Mouse (Mus musculus) adrenal gland, postnatal 36 days (tissue): ENCODE data around the gene Atp5c1. TPM values are rescaled to one million over a fixed set of nuclear protein-coding genes. Genes with fewer than 3 reads are reported as not detected.
A peak's percentile ranks its signal among the peaks of the same experiment; 100 is the strongest.

Experiments
- DNase-seq, 2 experiments: peaks; one replicate each; pipeline ENCODE4 v3.0.0; 2021; ENCODE audit warnings: mixed read lengths in 1 of 2
- total RNA-seq, 2 experiments: library from RNA; stranded (reverse); gene quantifications; 2 replicates each; pipeline ENCODE4 v1.2.3; 2021

The Atp5c1 gene
- total RNA-seq, 2 experiments from 2014 or later = 357 to 442 TPM

DNA sequence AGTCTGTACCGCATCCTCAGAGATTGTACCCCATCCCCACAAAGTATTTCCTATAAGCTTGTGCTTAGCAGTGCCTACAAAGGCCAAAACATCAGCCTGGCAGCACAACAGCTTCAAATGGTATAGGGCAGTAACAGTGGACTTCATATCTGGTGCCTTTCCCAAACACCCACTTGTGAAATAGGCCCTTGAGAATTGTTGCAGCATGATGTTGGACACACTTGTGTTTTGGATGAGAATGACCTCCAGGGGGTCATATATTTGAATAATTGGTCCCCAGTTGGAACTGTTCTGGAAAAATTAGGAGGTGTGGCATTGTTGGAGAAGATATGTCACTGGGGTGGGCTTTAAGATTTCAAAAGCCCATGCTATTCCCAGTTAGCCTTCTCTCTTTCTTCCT lies 28.3 kb downstream of the Atp5c1 start:
- peak in 1 of 2 experiments; percentile 23 for DNase-seq

DNA sequence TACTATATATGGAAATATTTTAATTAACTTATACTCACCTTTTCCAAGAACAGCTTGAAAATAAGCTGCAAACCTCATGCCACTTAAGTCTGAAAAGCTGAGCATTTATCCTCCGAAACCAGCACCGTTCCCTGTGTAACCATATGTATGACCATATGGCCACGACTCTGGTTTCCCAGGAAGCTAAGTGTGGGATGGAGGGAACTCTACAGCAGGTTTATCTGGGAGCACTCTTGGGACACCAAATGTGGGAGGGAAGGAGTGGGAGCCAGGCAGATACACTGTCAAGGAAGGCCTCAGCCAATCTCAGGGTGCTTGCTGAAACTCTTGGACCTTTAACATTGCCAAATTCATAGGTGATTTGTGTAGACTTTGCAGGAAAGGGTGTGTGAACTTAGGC lies 29.4 kb downstream of the Atp5c1 start:
- DNase-seq = no peak

DNA sequence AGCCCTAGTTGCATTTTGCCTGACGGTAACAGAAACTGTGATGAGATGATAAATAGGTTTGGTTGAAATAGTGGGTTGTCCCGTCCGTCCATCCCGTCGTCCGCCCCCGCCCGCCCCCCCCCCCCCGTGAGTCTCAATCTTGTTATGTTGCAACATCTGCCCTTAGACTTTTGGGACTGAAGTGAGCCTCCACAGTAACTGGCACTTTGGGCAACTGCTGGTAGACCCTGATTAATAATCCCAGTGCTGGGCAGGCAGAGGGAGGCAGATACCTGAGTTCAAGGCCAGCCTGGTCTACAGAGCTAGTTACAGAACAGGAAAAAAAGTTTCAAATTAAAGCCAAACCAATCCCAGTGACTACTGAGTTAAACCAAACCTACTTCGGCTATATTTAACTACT lies 30.9 kb downstream of the Atp5c1 start:
- DNase-seq = no peak

DNA sequence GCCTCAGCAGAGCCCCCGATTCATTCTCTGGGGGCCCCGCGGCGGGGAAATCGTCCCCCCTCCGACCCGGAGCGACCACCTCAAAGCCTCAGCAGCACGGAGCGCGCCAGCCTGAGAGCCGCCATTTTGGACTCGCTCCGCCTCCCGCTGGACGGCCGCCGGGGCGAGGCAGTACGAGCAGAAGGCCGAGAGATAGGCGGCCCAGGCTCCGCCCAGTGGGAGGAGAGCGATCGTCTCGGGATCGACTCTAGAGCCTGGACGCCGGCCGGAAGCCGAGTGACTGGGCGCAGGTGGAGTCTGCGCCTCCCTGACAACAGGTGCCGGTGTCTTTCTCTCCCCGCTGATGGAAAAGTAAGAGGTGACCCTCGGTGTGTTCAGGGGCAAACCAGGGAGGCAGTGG lies 31.8 kb downstream of the Atp5c1 start, which contains the start of gene Taf3:
Gene Taf3, minus strand, starts transcription at position 136 of the 400 bp plus-strand sequence.
- DNase-seq = peak; percentile 96 to 97

DNA sequence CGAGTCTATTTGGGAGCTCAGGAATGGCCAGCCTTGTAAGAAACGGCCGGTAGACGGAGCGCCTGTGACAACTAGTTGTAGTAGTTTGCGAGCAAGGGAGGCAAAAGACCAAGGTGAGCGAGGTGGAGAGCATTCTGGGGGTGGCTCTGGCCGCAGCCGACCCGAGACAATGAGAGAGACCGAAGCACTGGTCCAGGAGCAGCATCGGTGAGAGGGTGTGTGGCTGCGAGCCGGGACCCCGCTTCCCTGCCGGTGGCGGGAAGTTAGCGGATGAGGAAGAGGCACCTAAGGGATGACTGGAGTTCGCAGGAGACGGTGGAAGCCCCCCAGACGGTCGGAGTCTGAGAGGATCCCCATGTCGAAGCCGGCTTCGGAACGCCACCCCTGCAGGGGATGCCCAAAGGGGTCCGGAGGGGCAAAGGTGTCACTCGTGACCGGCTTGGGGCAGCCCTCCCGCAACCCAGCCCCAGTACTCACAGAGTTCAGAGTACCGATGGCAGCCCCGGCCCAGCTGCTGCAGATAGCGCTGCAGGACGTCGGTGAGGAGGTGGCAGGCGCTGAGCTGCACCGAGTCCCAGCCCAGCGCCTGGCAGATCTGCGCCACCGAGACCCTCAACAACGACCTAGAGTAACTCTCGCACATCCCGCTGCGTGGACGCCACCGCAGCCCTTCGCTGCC lies 32.4 kb downstream of the Atp5c1 start:
- peak; percentile 31 to 35 for DNase-seq

DNA sequence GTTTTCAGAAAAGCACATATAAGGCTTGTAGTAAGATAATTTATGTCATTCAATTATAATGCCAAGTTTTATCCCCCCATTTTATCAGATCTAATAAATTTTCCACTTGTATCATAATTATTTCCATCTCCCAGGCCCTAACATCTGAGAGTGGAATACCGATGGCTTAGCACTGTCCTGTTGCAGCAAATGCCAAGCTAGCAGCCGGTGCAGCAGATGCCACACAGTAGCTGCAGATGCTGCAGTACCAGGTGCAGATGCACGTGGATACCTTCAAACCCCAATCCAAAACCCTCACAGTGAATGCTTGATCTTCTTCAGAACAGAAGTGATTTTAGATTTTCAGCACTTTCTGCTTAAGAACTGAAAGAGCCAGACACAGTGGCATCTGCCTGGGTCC lies 45.3 kb downstream of the Atp5c1 start:
- no peak for DNase-seq

DNA sequence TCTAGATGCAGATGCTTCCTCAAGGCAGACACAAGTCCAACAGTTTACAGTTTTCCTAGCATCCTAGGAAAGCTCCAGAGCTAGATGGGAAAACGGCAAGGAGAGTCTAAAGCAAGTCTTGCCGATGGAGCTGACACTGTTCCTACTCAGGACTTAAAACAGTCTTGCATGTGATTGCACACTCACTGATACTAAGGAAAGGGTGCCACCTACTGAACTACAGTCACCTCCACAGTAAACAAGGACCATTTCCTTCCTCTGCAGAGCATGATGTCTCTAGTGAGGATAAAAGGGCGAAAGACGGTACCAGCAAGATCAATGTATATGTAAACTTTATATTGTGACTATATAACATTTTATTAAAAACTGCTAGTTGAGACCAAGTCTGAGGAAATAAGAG lies 46.6 kb downstream of the Atp5c1 start:
- no peak for DNase-seq

DNA sequence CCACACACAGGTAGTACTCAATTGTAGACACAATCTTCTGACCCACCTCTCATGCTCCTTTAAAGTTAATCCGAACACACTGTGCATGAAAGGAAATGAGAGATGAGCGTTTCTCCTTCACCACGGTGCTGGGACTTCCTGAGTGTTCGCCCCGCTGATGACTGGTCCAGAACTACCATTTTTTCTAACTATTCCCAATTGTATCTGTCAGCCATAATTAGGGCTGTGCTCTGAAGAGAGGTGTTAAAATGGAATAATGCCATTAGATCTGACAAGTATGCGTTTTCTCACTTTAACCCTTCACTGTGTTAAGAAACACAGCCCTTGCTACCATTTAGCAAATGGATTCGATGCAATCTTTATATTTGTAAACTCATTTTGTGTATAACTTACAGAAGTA lies 50.6 kb downstream of the Atp5c1 start:
- DNase-seq = no peak

DNA sequence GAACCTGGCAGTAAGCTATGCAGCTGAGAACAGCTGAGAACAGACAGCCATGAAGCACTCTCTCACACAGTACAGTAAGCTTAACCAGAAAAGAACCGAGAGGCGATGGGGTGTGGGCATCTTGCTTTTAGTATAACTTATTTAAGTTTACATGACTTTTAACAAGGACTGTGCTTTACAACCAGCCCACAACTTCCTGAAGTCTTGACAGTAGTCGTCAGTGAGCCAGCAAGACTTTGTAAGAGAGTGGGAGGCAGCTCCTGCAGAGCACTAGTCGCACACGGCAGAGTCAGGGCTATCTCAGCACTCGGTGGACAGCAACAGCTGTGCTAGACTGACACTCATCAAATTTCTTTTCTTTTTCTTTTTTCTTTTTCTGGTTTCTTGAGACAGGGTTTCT lies 56.0 kb downstream of the Atp5c1 start:
- DNase-seq = no peak

DNA sequence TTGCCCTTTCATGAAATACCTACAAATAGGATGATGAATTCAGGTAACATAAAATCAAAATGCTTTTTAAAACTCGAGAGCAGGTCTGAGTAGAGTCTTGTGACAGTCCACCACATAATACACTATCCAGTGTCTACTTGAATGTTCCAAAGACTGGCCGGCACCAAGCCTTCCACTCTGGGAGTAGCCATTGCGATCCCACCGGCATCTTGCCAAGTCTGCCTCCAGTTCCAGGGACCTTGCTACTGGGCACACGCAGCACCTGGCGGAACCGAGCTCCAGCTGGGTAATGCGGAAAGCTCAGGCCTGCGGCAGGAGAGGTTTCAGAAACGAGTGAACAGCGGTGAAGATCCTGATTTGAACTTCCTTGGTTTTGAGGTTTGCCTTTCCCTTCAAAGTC lies 59.0 kb downstream of the Atp5c1 start:
- DNase-seq = peak in 1 of 2 experiments; percentile 23

DNA sequence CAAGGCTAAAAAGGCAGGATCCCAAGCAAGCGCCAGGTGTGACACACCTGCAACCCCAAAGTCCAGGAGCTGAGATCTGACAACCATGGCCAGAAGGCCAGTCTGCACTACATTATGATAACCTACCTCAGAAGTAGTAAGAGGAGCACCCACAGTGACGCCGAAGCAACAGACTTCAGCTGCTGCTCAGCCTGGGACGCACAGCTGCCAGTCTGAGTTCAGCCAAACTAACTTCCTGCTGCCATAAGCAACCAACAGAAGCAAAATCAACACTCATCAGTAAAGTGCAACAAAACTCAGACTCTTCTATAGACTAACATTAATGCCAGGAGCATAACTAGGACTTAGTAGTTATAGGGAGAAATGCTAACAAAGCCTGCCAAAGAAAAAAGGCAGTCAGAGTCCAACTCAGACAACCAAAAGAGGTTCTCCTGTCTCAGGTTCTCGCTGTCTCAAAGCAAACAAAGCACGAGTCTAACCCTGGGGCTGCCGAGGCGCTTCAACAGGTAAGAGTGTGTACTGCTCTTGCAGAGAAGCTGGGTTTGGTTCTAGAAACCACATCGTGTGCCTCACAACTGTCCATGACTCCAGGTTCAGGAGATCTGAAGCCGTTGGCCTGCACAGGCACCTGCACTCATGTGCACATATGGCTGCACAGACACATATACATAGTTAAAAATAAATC lies 65.2 kb downstream of the Atp5c1 start:
- no peak for DNase-seq

DNA sequence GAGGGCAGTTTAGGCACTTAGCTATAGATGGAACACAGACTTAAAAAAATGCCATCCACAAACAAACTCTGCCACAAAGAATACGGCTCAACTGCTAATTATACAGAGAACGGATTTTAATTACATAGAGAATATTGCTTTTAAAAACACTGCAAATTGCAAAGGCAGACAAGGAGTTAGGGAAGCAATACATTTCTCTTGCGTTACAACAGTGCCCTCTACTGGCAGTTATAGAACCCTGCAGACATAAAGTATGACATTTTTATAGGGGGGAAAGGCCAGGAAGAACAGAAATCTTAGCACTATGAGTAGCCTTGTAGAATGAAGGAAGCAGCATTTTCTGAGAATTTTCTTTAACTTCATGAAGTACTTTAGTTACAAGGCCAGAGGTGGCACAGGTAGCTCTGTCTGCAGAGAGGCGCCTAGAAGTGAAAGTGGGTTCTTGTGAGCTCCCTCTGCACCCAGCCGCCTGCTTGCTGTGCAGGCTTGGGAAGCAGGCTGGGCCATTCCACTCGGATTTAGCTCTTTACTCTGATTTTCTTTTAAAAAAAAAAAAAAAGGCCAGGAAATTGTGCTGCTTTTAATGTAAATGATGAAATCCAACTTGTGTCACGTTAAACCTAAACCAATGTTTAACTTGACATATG lies 69.9 kb downstream of the Atp5c1 start:
- DNase-seq = peak in 1 of 2 experiments; percentile 32

DNA sequence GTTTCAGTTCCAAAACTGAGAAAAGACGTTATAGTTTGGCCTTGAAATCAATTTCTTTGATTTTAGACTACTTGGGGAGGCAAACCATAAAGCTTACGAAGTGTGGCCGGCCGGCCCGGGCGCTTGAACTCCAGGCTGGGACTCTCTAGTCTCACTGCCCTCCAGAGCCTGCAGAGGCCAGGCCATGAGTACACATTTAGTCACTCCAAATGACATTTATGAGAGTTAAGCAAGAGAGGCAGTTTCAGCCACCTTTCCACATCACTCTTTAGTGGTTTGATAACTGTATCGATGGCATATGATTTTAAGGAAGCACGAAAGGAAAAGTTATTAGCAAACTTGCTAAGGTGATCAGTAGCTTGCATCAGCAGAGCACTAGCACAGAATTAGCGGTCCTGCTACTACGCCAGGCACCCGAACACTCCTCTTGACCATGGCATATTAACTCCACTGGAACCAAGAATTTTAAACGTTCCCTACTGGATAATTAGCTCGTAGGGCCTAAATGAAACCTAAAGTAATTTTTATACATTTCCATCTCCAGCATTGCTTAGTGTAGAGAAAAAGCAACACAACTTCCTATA lies 70.5 kb downstream of the Atp5c1 start:
- DNase-seq = peak; percentile 22 to 32

DNA sequence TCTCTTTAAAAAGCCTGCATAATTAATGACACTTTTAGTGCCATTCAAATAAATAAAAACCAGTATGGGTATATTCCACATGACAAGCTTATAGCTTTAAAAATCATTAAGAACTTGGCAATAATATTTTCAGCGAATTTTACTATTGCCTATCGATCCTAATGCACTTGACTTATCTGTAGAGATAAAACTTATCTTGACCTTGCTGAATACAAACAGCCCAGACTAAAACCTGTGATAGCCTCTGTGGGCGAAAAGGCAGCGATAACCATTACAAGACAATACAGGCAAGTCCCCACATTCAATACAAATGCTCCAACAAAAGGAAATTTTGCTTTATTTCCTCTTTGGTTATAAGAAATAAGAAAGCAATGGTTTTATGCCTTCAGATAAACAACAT lies 71.7 kb downstream of the Atp5c1 start:
- no peak for DNase-seq

Other genes starting within 250 kb of the Atp5c1 start
- under 1 TPM; 0.26 to 0.76 TPM for gene 4930412O13Rik, start 199.3 kb downstream of the Atp5c1 start, total RNA-seq
- not detected for gene 9230102O04Rik, start 191.0 kb downstream of the Atp5c1 start, total RNA-seq
- 10 to 100 TPM; 12.8 to 13.5 TPM for gene Gata3, start 190.5 kb downstream of the Atp5c1 start, total RNA-seq
- gene Taf3, start 31.9 kb downstream of the Atp5c1 start, total RNA-seq = 10 to 100 TPM; 11.8 to 12.1 TPM
- 10 to 100 TPM; 15.2 to 18.1 TPM for gene Kin, start 83 bp upstream of the Atp5c1 start, total RNA-seq
- gene Itih2, start 50.9 kb upstream of the Atp5c1 start, total RNA-seq = 1 to 10 TPM; 7.0 to 7.6 TPM
- gene Itih5, start 73.1 kb upstream of the Atp5c1 start, total RNA-seq = 10 to 100 TPM; 29.7 to 38.5 TPM